In the genomic region with DNA sequence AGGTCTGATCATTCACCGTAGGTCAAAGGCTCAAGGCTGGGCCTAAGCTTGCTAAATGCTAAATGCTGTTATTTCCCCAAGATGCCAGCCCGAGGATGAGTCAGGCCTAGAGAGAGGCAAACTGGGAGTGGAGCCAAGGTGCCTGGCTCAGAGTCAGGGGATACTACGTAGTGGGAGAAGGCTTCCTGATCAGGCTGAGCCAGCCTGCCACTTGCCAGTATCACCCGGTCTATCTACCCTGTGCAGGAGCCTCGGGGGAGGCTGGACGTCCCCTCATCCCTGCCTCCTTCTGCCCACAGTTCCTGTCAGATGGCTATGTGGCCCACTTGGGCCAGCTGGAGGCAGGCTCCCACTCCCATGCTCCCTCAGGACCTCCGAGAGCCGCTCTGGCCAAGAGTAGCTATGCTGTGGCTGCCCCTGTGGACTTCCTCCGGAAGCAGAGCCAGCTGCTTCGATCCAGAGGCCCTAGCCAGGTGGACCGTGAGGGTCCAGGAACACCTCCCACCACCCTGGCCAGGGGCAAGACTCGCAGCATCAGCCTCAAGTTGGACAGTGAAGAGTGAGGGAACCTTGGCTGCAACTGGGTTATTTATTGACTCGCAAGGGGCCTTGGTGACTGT, we compare ENCODE assay signal across 9 mouse cellular contexts. TPM values are rescaled to one million over a fixed set of nuclear protein-coding genes. Genes with fewer than 3 reads are reported as not detected.
DNase-seq lines count a peak whose midpoint lies in the region; TF ChIP-seq lines count a peak whose summit lies in the region.
"Had no signal": no experiment of that assay in that cellular context is flagged by ENCODE, and none has a peak within 500 bp of the region (broad histone marks: within the 10 kb centered on the region; RNA-seq: fewer than 3 reads in every experiment).

No protein-coding gene starts in this region.

- peak overlapping the region; percentile 32 for H3K27ac ChIP-seq in liver, adult 2 months (replicated peaks; ENCODE audit: insufficient read depth, low read depth, low read length)

- peaks cover 2% of the 10 kb centered on the region; the same call in 1 of the 2 replicates for H3K36me3 ChIP-seq in liver, adult 2 months (ENCODE audit: control insufficient read depth, insufficient read depth, low read length)

- 48% methylated on average over 13 of the region's 13 CpGs for WGBS in liver, adult 2 months

- H3K79me2 ChIP-seq in liver, adult 2 months (ENCODE audit: control insufficient read depth, insufficient read depth, low read length), result no peaks in the 10 kb centered on the region

- no peak for TF ChIP-seq POLR2A in liver, adult 2 months (IDR thresholded peaks at IDR 0.05; ENCODE audit: extremely low read depth, insufficient read depth, low read length)

- H3K27me3 ChIP-seq in liver, adult 2 months (ENCODE audit: control insufficient read depth, insufficient read depth, low read length), result no peaks in the 10 kb centered on the region

- peaks cover 10% of the 10 kb centered on the region for H3K4me1 ChIP-seq in liver, adult 2 months (ENCODE audit: control insufficient read depth, insufficient read depth, low read length)

- no peak overlapping the region for H3K4me3 ChIP-seq in liver, adult 2 months (ENCODE audit: insufficient read depth, low read depth, low read length)

- peak; percentile 88 to 94 for DNase-seq in adrenal gland, adult 18-20 months (ENCODE audit: low spot score in 2 of 2)
- DNase-seq in cerebellum, adult 9-11 months, result peak; percentile 95
- DNase-seq in heart, adult 9 months (ENCODE audit: low spot score in 2 of 2), result peak; percentile 68 to 81
- DNase-seq in kidney, postnatal 10 days, result peak; percentile 85
- DNase-seq in liver, adult 2 months (ENCODE audit: extremely low read depth, low read depth, low spot score), result peak; percentile 54
- DNase-seq in ovary, postnatal 14 days (ENCODE audit: low spot score), result peak; percentile 79
- DNase-seq in urinary bladder, postnatal 25 days (ENCODE audit: low spot score), result peak; percentile 69
- DNase-seq in embryo, embryonic 10 days (ENCODE audit: low spot score), result no peak

- H3K9ac ChIP-seq in liver, adult 2 months (ENCODE audit: low read depth, low read length), result 0 out of 2 replicates have a peak overlapping the region, but pooled peaks have one; percentile 25

- no peak for TF ChIP-seq CTCF in liver, adult 2 months (IDR thresholded peaks at IDR 0.05; ENCODE audit: low read depth, low read length)

RNA-seq across cellular contexts. Expression of a gene that starts 12.4 kb away (rescaled TPM):
- total RNA-seq in adrenal gland, adult 18-20 months (2021), result 100 to 1,000 TPM; 119 to 121 TPM
- total RNA-seq in liver, adult 2 months (2014; rRNA removed), result 16.5 and 20.1 TPM in 2 replicates
- 30.0 and 33.5 TPM in 2 replicates for polyA plus RNA-seq in liver, adult 2 months (2012; rRNA removed)

RNA-seq across cellular contexts. Expression of a gene that starts 13.5 kb away (rescaled TPM):
- 100 to 1,000 TPM in 1 of 2 experiments, 10 to 100 TPM in 1; 85.6 to 115 TPM for total RNA-seq in adrenal gland, adult 18-20 months (2021)
- 1.7 and 4.9 TPM in 2 replicates for total RNA-seq in liver, adult 2 months (2014; rRNA removed)
- 8.1 and 14.2 TPM in 2 replicates for polyA plus RNA-seq in liver, adult 2 months (2012; rRNA removed)

RNA-seq across cellular contexts. Expression of a gene that starts 16.3 kb away (rescaled TPM):
- total RNA-seq in adrenal gland, adult 18-20 months (2021), result 100 to 1,000 TPM; 125 to 147 TPM
- 33.9 and 44.0 TPM in 2 replicates for total RNA-seq in liver, adult 2 months (2014; rRNA removed)
- polyA plus RNA-seq in liver, adult 2 months (2012; rRNA removed), result 185 and 198 TPM in 2 replicates

RNA-seq across cellular contexts. Expression of a gene that starts 26.3 kb away (rescaled TPM):
- not detected for total RNA-seq in adrenal gland, adult 18-20 months (2021)
- total RNA-seq in liver, adult 2 months (2014; rRNA removed), result not detected in 2 replicates
- polyA plus RNA-seq in liver, adult 2 months (2012; rRNA removed), result 0.02 TPM in 2 replicates
- total RNA-seq: gastrocnemius, postnatal 4 days had no signal

RNA-seq across cellular contexts. Expression of a gene that starts 30.5 kb away (rescaled TPM):
- under 1 TPM; 0.16 to 0.60 TPM for total RNA-seq in adrenal gland, adult 18-20 months (2021)
- 0.37 TPM in 1 of 2 replicates, not detected in the other for total RNA-seq in liver, adult 2 months (2014; rRNA removed)
- polyA plus RNA-seq in liver, adult 2 months (2012; rRNA removed), result not detected in 2 replicates
- total RNA-seq: gastrocnemius, postnatal 4 days had no signal

Comparison
In these comparisons a context has a peak if more than half of its experiments do, and no peak if none do; other contexts are left out.
1. RNA of a gene that starts 13.5 kb away (total RNA-seq): 85.6 to 115 TPM in adrenal gland, adult 18-20 months; 1.7 to 4.9 TPM in liver, adult 2 months; every median in the first group is over 10 times any median in the second.